ENCODE assay signal across 20 mouse cellular contexts in genomic region chr4:59222226-59222625, GRCm38 (mm10). TPM values are rescaled to one million over a fixed set of nuclear protein-coding genes. Genes with fewer than 3 reads are reported as not detected.
DNase-seq lines count a peak whose midpoint lies in the region; ATAC-seq and TF ChIP-seq lines count a peak whose summit lies in the region.
"Had no signal": no experiment of that assay in that cellular context is flagged by ENCODE, and none has a peak within 500 bp of the region (broad histone marks: within the 10 kb centered on the region; RNA-seq: fewer than 3 reads in every experiment).

No protein-coding gene starts in this region.

- H3K9me3 ChIP-seq in heart, embryonic 12.5 days (replicated peaks), result no peaks in the 10 kb centered on the region
- no peaks in the 10 kb centered on the region for H3K9me3 ChIP-seq in liver, postnatal 0 days (ENCODE audit: low read length)
- H3K9me3 ChIP-seq: embryonic facial prominence, embryonic 10.5 days; forebrain, embryonic 13.5 days; hindbrain, embryonic 12.5 days had no signal

- H3K4me3 ChIP-seq in heart, adult 2 months, result no peak overlapping the region
- no peak overlapping the region for H3K4me3 ChIP-seq in heart, embryonic 12.5 days
- H3K4me3 ChIP-seq in liver, adult 2 months (ENCODE audit: insufficient read depth, low read depth, low read length), result no peak overlapping the region
- no peak overlapping the region for H3K4me3 ChIP-seq in liver, postnatal 0 days (ENCODE audit: low read depth, low read length)
- H3K4me3 ChIP-seq: embryonic facial prominence, embryonic 10.5 days; forebrain, embryonic 13.5 days; hindbrain, embryonic 12.5 days had no signal

- H3K27me3 ChIP-seq in heart, adult 2 months (ENCODE audit: control insufficient read depth, insufficient read depth, low read length), result no peaks in the 10 kb centered on the region
- H3K27me3 ChIP-seq in heart, embryonic 12.5 days (replicated peaks), result no peaks in the 10 kb centered on the region
- no peaks in the 10 kb centered on the region for H3K27me3 ChIP-seq in liver, adult 2 months (ENCODE audit: control insufficient read depth, insufficient read depth, low read length)
- H3K27me3 ChIP-seq in liver, postnatal 0 days (ENCODE audit: insufficient read depth, low read length), result no peaks in the 10 kb centered on the region
- H3K27me3 ChIP-seq: CH12.LX; forebrain, embryonic 13.5 days; hindbrain, embryonic 12.5 days; Patski had no signal

- no peak for TF ChIP-seq CTCF in heart, adult 2 months (IDR thresholded peaks at IDR 0.05)
- TF ChIP-seq CTCF in liver, adult 2 months (IDR thresholded peaks at IDR 0.05; ENCODE audit: low read depth, low read length), result no peak
- TF ChIP-seq CTCF in liver, postnatal 0 days (IDR thresholded peaks at IDR 0.05; ENCODE audit: low read depth), result no peak

- H3K27ac ChIP-seq in heart, adult 2 months, result peak overlapping the region; percentile 10; the same call in 1 of the 2 replicates
- H3K27ac ChIP-seq in heart, embryonic 12.5 days (ENCODE audit: poor library complexity, severe bottlenecking), result no peak overlapping the region
- peak overlapping the region; percentile 27 for H3K27ac ChIP-seq in liver, adult 2 months (replicated peaks; ENCODE audit: insufficient read depth, low read depth, low read length)
- H3K27ac ChIP-seq in liver, postnatal 0 days (ENCODE audit: low read depth), result no peak overlapping the region
- H3K27ac ChIP-seq: embryonic facial prominence, embryonic 10.5 days; forebrain, embryonic 13.5 days; hindbrain, embryonic 12.5 days had no signal

- H3K4me1 ChIP-seq in heart, adult 2 months (ENCODE audit: control insufficient read depth, insufficient read depth, low read length), result peaks cover 17% of the 10 kb centered on the region
- no peaks in the 10 kb centered on the region for H3K4me1 ChIP-seq in heart, embryonic 12.5 days (replicated peaks)
- peaks cover 16% of the 10 kb centered on the region; the same call in 1 of the 2 replicates for H3K4me1 ChIP-seq in liver, adult 2 months (ENCODE audit: control insufficient read depth, insufficient read depth, low read length)
- H3K4me1 ChIP-seq in liver, postnatal 0 days (ENCODE audit: insufficient read depth), result peaks cover 5% of the 10 kb centered on the region; the same call in 1 of the 2 replicates
- H3K4me1 ChIP-seq: embryonic facial prominence, embryonic 10.5 days; forebrain, embryonic 13.5 days; hindbrain, embryonic 12.5 days had no signal

- intact Hi-C loops in heart, adult 2 months (cut with DNase I), result no loop called here

- no peak overlapping the region for H3K4me2 ChIP-seq in heart, embryonic 12.5 days
- H3K4me2 ChIP-seq in liver, postnatal 0 days (ENCODE audit: low read depth, low read length), result no peak overlapping the region
- H3K4me2 ChIP-seq: forebrain, embryonic 13.5 days; hindbrain, embryonic 12.5 days had no signal

- ATAC-seq in heart, embryonic 12.5 days (ENCODE audit: insufficient number of reproducible peaks, low FRiP score), result no peak
- no peak for ATAC-seq in liver, postnatal 0 days
- ATAC-seq: activated CD4-positive, CD25-positive, alpha-beta regulatory T cell, adult 4 months; forebrain, embryonic 13.5 days; hindbrain, embryonic 16.5 days; Patski had no signal

- H3K9ac ChIP-seq in heart, adult 2 months (ENCODE audit: low read depth, low read length), result no peak overlapping the region
- no peak overlapping the region for H3K9ac ChIP-seq in heart, embryonic 12.5 days
- H3K9ac ChIP-seq in liver, adult 2 months (ENCODE audit: low read depth, low read length), result no peak overlapping the region
- no peak overlapping the region for H3K9ac ChIP-seq in liver, postnatal 0 days (replicated peaks)
- H3K9ac ChIP-seq: forebrain, embryonic 13.5 days; hindbrain, embryonic 12.5 days had no signal

- peaks cover 11% of the 10 kb centered on the region for H3K36me3 ChIP-seq in heart, adult 2 months (ENCODE audit: control insufficient read depth, insufficient read depth, low read length)
- H3K36me3 ChIP-seq in heart, embryonic 12.5 days, result peaks cover 57% of the 10 kb centered on the region
- H3K36me3 ChIP-seq in liver, adult 2 months (ENCODE audit: control insufficient read depth, insufficient read depth, low read length), result peaks cover 22% of the 10 kb centered on the region
- H3K36me3 ChIP-seq in liver, postnatal 0 days (replicated peaks; ENCODE audit: insufficient read depth, low read length), result peaks cover 46% of the 10 kb centered on the region

- TF ChIP-seq EP300 in heart, adult 2 months (IDR thresholded peaks at IDR 0.05; ENCODE audit: insufficient read depth, low read depth, low read length), result no peak
- no peak for TF ChIP-seq EP300 in liver, postnatal 0 days (IDR thresholded peaks at IDR 0.05; ENCODE audit: low read depth)

- no peak for TF ChIP-seq POLR2A in heart, adult 2 months (IDR thresholded peaks at IDR 0.05; ENCODE audit: insufficient read depth, low read depth, low read length)
- no peak for TF ChIP-seq POLR2A in liver, adult 2 months (IDR thresholded peaks at IDR 0.05; ENCODE audit: extremely low read depth, insufficient read depth, low read length)

- WGBS in heart, adult 2 months, result 87% methylated on average over 9 of the region's 9 CpGs
- 93% methylated on average over 9 of the region's 9 CpGs for WGBS in heart, embryonic 12.5 days
- WGBS in liver, adult 2 months, result 15% methylated on average over 9 of the region's 9 CpGs
- WGBS in liver, postnatal 0 days (ENCODE audit: insufficient replicate concordance), result 67% methylated on average over 9 of the region's 9 CpGs

- no peak for DNase-seq in heart, adult 2 months
- peak; percentile 48 to 53 for DNase-seq in kidney, adult 8-10 months
- DNase-seq in kidney, postnatal 10 days, result no peak
- DNase-seq in liver, adult 2 months (ENCODE audit: extremely low read depth, low read depth, low spot score), result peak; percentile 94
- no peak for DNase-seq in liver, postnatal 0 days
- DNase-seq in adrenal gland, adult 2 months, result no peak
- DNase-seq: adrenal gland, postnatal 25 days; cerebellum, adult 2 months; cerebellum, postnatal 10 days; gastrocnemius, postnatal 10 days; heart, postnatal 10 days; heart, postnatal 4 days had no signal

- no peaks in the 10 kb centered on the region for H3K79me2 ChIP-seq in heart, adult 2 months (replicated peaks; ENCODE audit: control insufficient read depth, insufficient read depth, low read length)
- no peaks in the 10 kb centered on the region for H3K79me2 ChIP-seq in liver, adult 2 months (ENCODE audit: control insufficient read depth, insufficient read depth, low read length)

RNA-seq across cellular contexts. Expression of gene Ugcg, which starts 33.2 kb away (rescaled TPM):
- total RNA-seq in heart, adult 2 months (2021), result 10 to 100 TPM; 13.3 to 15.6 TPM
- 10.0 and 17.9 TPM in 2 replicates for polyA plus RNA-seq in heart, adult 2 months (2012; rRNA removed)
- 12.3 and 12.5 TPM in 2 replicates for polyA plus RNA-seq in heart, embryonic 12.5 days (2016; fragmentation: Nextera tagmentation; extraction: Ambion mirVana)
- total RNA-seq in liver, adult 2 months (2014; rRNA removed), result 17.1 and 23.0 TPM in 2 replicates
- 13.9 and 25.4 TPM in 2 replicates for polyA plus RNA-seq in liver, adult 2 months (2012; rRNA removed)
- 8.3 and 8.4 TPM in 2 replicates for polyA plus RNA-seq in liver, postnatal 0 days (2015; fragmentation: Nextera tagmentation; extraction: Ambion mirVana)
- 10 to 100 TPM; 26.5 to 44.3 TPM for total RNA-seq in adrenal gland, adult 2 months (2021)
- polyA plus RNA-seq in adrenal gland, adult 2 months (2012; rRNA removed), result 41.7 and 49.9 TPM in 2 replicates

Comparison
In these comparisons a context has a peak if more than half of its experiments do, and no peak if none do; other contexts are left out.
1. DNase-seq: peak in kidney, adult 8-10 months (2 of 2) and liver, adult 2 months (single experiment); none in heart, adult 2 months (0 of 2), kidney, postnatal 10 days (single experiment), liver, postnatal 0 days (single experiment) and adrenal gland, adult 2 months (single experiment).
2. H3K27ac ChIP-seq: peak in heart, adult 2 months (single experiment) and liver, adult 2 months (single experiment); none in heart, embryonic 12.5 days (single experiment) and liver, postnatal 0 days (single experiment).